Mouse (Mus musculus) stomach, adult 2 months (tissue): ENCODE measurements around the gene Olfr733. TPM values are rescaled to one million over a fixed set of nuclear protein-coding genes. Genes with fewer than 3 reads are reported as not detected.

Source experiments
- polyA plus RNA-seq: library from polyadenylated mRNA; depleted of rRNA; stranded (reverse); fragments of >200 nt; gene quantifications from 2 replicates; pipeline ENCODE4 v1.2.3, GENCODE M21; 2012; rRNA removed

Gene Olfr733
- polyA plus RNA-seq = not detected in 2 replicates

GRCm38 (mm10) chr14:50301422-50301821 is at the start of gene Olfr733:
TSS of gene Olfr733 (minus strand) at chr14:50301522.

GRCm38 (mm10) chr14:50348796-50349195 is 47.5 kb upstream of the Olfr733 start, which contains the start of gene Olfr735:
TSS of gene Olfr735 (minus strand) at chr14:50348872.

GRCm38 (mm10) chr14:50326661-50327060 is 25.3 kb upstream of the Olfr733 start, which contains the start of gene Olfr734:
TSS of gene Olfr734 (minus strand) at chr14:50326761.

GRCm38 (mm10) chr14:50284106-50284505 is 17.2 kb downstream of the Olfr733 start, which contains the start of gene Olfr732:
TSS of gene Olfr732 (minus strand) at chr14:50284206.

Other genes starting within 250 kb of the Olfr733 start
- gene Olfr726, start 210.6 kb downstream of the Olfr733 start, polyA plus RNA-seq = not detected in 2 replicates
- gene Olfr727, start 178.3 kb downstream of the Olfr733 start, polyA plus RNA-seq = not detected in 2 replicates
- not detected in 2 replicates for gene Olfr728, start 158.8 kb downstream of the Olfr733 start, polyA plus RNA-seq
- not detected in 2 replicates for gene Olfr729, start 148.6 kb downstream of the Olfr733 start, polyA plus RNA-seq
- not detected in 2 replicates for gene Olfr730, start 113.3 kb downstream of the Olfr733 start, polyA plus RNA-seq
- not detected in 2 replicates for gene Olfr731, start 59.7 kb downstream of the Olfr733 start, polyA plus RNA-seq
- gene Olfr732, start 17.3 kb downstream of the Olfr733 start, polyA plus RNA-seq = not detected in 2 replicates
- gene Olfr734, start 25.2 kb upstream of the Olfr733 start, polyA plus RNA-seq = not detected in 2 replicates
- gene Olfr735, start 47.4 kb upstream of the Olfr733 start, polyA plus RNA-seq = not detected in 2 replicates
- 0.02 TPM in 2 replicates for gene Tlr11, start 56.4 kb upstream of the Olfr733 start, polyA plus RNA-seq
- gene Olfr736, start 79.6 kb upstream of the Olfr733 start, polyA plus RNA-seq = not detected in 2 replicates
- not detected in 2 replicates for gene Olfr738, start 106.0 kb upstream of the Olfr733 start, polyA plus RNA-seq
- not detected in 2 replicates for gene Olfr739, start 117.1 kb upstream of the Olfr733 start, polyA plus RNA-seq
- not detected in 2 replicates for gene Olfr740, start 144.0 kb upstream of the Olfr733 start, polyA plus RNA-seq
- gene Olfr741, start 171.2 kb upstream of the Olfr733 start, polyA plus RNA-seq = not detected in 2 replicates
- gene Olfr742, start 202.1 kb upstream of the Olfr733 start, polyA plus RNA-seq = not detected in 2 replicates
- not detected in 2 replicates for gene Olfr743, start 220.3 kb upstream of the Olfr733 start, polyA plus RNA-seq